Mouse (Mus musculus): ENCODE data around the gene Limch1. TPM values are rescaled to one million over a fixed set of nuclear protein-coding genes. Genes with fewer than 3 reads are reported as not detected.
A peak's percentile ranks its signal among the peaks of the same experiment; 100 is the strongest.

Gene Limch1
- 6.1 and 6.3 TPM in 2 replicates for polyA plus RNA-seq (2015; fragmentation: Nextera tagmentation; extraction: Ambion mirVana)

GRCm38 (mm10) chr5:66745390-66745995 lies at the start of gene Limch1:
Gene Limch1, plus strand, starts transcription at chr5:66745827.
- Histone ChIP-seq H3K27ac (replicated peaks) (no peak within 1 kb of the TSS), H3K4me3 (ENCODE audit: low read depth, low read length) (peak within 1 kb of the TSS; percentile 55), H3K4me2 (replicated peaks; ENCODE audit: low read depth) (peak within 1 kb of the TSS; percentile 95), H3K4me1 (replicated peaks; ENCODE audit: control insufficient read depth, insufficient read depth) (0 out of 2 replicates have a peak, but pooled peaks cover 2% of the 10 kb centered on the region), H3K27me3 (ENCODE audit: control insufficient read depth, insufficient read depth, low read length) (peaks cover 10% of the 10 kb centered on the region; the same call in 1 of the 2 replicates), H3K36me3 (ENCODE audit: control insufficient read depth, insufficient read depth, low read length) (no peaks in the 10 kb centered on the region), H3K9ac (ENCODE audit: low read length) (peak within 1 kb of the TSS; percentile 56), H3K9me3 (ENCODE audit: control insufficient read depth, low read length) (no peaks in the 10 kb centered on the region)
- DNase-seq (ENCODE audit: low spot score) (peak; percentile 67), ATAC-seq (ENCODE audit: low FRiP score, low TSS enrichment) (peak; percentile 72)
- WGBS = 1% methylated on average over 27 of the region's 50 CpGs
- TF ChIP-seq EP300 (optimal IDR thresholded peaks at IDR 0.05) (no peak), CTCF (IDR thresholded peaks at IDR 0.05; ENCODE audit: low read depth) (no peak)

GRCm38 (mm10) chr5:66697119-66697518 lies 48.5 kb upstream of the Limch1 start:
- Histone ChIP-seq H3K36me3 (ENCODE audit: control insufficient read depth, insufficient read depth, low read length) (no peaks in the 10 kb centered on the region), H3K4me3 (ENCODE audit: low read depth, low read length) (no peak overlapping the region), H3K4me2 (replicated peaks; ENCODE audit: low read depth) (no peak overlapping the region), H3K27me3 (ENCODE audit: control insufficient read depth, insufficient read depth, low read length) (no peaks in the 10 kb centered on the region), H3K27ac (replicated peaks) (no peak overlapping the region), H3K9me3 (ENCODE audit: control insufficient read depth, low read length) (no peaks in the 10 kb centered on the region), H3K9ac (ENCODE audit: low read length) (no peak overlapping the region), H3K4me1 (replicated peaks; ENCODE audit: control insufficient read depth, insufficient read depth) (no peaks in the 10 kb centered on the region)
- TF ChIP-seq CTCF (IDR thresholded peaks at IDR 0.05; ENCODE audit: low read depth) = peak; percentile 91
- no peak for TF ChIP-seq EP300 (optimal IDR thresholded peaks at IDR 0.05)
- ATAC-seq (ENCODE audit: low FRiP score, low TSS enrichment) = no peak
- peak; percentile 19 for DNase-seq (ENCODE audit: low spot score)

- TF ChIP-seq EP300 (optimal IDR thresholded peaks at IDR 0.05) (no peak), CTCF (IDR thresholded peaks at IDR 0.05; ENCODE audit: low read depth) (no peak)
- Histone ChIP-seq H3K4me3 (ENCODE audit: low read depth, low read length) (no peak overlapping the region), H3K9ac (ENCODE audit: low read length) (no peak overlapping the region), H3K27me3 (ENCODE audit: control insufficient read depth, insufficient read depth, low read length) (no peaks in the 10 kb centered on the region), H3K36me3 (ENCODE audit: control insufficient read depth, insufficient read depth, low read length) (no peaks in the 10 kb centered on the region), H3K4me1 (replicated peaks; ENCODE audit: control insufficient read depth, insufficient read depth) (no peaks in the 10 kb centered on the region), H3K27ac (replicated peaks) (no peak overlapping the region), H3K4me2 (replicated peaks; ENCODE audit: low read depth) (no peak overlapping the region), H3K9me3 (ENCODE audit: control insufficient read depth, low read length) (no peaks in the 10 kb centered on the region)
- DNase-seq (ENCODE audit: low spot score) (no peak), ATAC-seq (ENCODE audit: low FRiP score, low TSS enrichment) (no peak)
- whole genome bisulfite sequencing = 54% methylated on average over 6 of the region's 6 CpGs
These were observed 45.7 kb upstream of the Limch1 start for GRCm38 (mm10) chr5:66699911-66700310.

- no peak overlapping the region for H3K4me3 ChIP-seq (ENCODE audit: low read depth, low read length)
- TF ChIP-seq EP300 (optimal IDR thresholded peaks at IDR 0.05) (no peak), CTCF (IDR thresholded peaks at IDR 0.05; ENCODE audit: low read depth) (no peak)
- DNase-seq (ENCODE audit: low spot score) (no peak), ATAC-seq (ENCODE audit: low FRiP score, low TSS enrichment) (no peak)
- no peaks in the 10 kb centered on the region for H3K27me3 ChIP-seq (ENCODE audit: control insufficient read depth, insufficient read depth, low read length)
- H3K4me2 ChIP-seq (replicated peaks; ENCODE audit: low read depth) = no peak overlapping the region
- no peaks in the 10 kb centered on the region for H3K36me3 ChIP-seq (ENCODE audit: control insufficient read depth, insufficient read depth, low read length)
- no peaks in the 10 kb centered on the region for H3K4me1 ChIP-seq (replicated peaks; ENCODE audit: control insufficient read depth, insufficient read depth)
- no peaks in the 10 kb centered on the region for H3K9me3 ChIP-seq (ENCODE audit: control insufficient read depth, low read length)
- H3K27ac ChIP-seq (replicated peaks) = no peak overlapping the region
- H3K9ac ChIP-seq (ENCODE audit: low read length) = no peak overlapping the region
- WGBS = 86% methylated on average over 4 of the region's 4 CpGs
These were observed 43.7 kb upstream of the Limch1 start for GRCm38 (mm10) chr5:66701951-66702350.

- no peak overlapping the region for H3K4me3 ChIP-seq (ENCODE audit: low read depth, low read length)
- WGBS = 20% methylated on average over 10 of the region's 10 CpGs
- no peak for TF ChIP-seq EP300 (optimal IDR thresholded peaks at IDR 0.05)
- TF ChIP-seq CTCF (IDR thresholded peaks at IDR 0.05; ENCODE audit: low read depth) = peak; percentile 7; the same call in 1 of the 2 replicates
- H3K27ac ChIP-seq (replicated peaks) = no peak overlapping the region
- no peaks in the 10 kb centered on the region for H3K36me3 ChIP-seq (ENCODE audit: control insufficient read depth, insufficient read depth, low read length)
- H3K9ac ChIP-seq (ENCODE audit: low read length) = no peak overlapping the region
- no peaks in the 10 kb centered on the region for H3K27me3 ChIP-seq (ENCODE audit: control insufficient read depth, insufficient read depth, low read length)
- no peak overlapping the region for H3K4me2 ChIP-seq (replicated peaks; ENCODE audit: low read depth)
- peak; percentile 26; the same call in 1 of the 2 replicates for ATAC-seq (ENCODE audit: low FRiP score, low TSS enrichment)
- no peaks in the 10 kb centered on the region for H3K9me3 ChIP-seq (ENCODE audit: control insufficient read depth, low read length)
- peak; percentile 15 for DNase-seq (ENCODE audit: low spot score)
- no peaks in the 10 kb centered on the region for H3K4me1 ChIP-seq (replicated peaks; ENCODE audit: control insufficient read depth, insufficient read depth)
These were observed 42.2 kb upstream of the Limch1 start for GRCm38 (mm10) chr5:66703317-66704004.

GRCm38 (mm10) chr5:66707859-66708258 lies 37.8 kb upstream of the Limch1 start:
- no peak for TF ChIP-seq EP300 (optimal IDR thresholded peaks at IDR 0.05)
- TF ChIP-seq CTCF (IDR thresholded peaks at IDR 0.05; ENCODE audit: low read depth) = no peak
- DNase-seq (ENCODE audit: low spot score) (no peak), ATAC-seq (ENCODE audit: low FRiP score, low TSS enrichment) (no peak)
- Histone ChIP-seq H3K27me3 (ENCODE audit: control insufficient read depth, insufficient read depth, low read length) (no peaks in the 10 kb centered on the region), H3K36me3 (ENCODE audit: control insufficient read depth, insufficient read depth, low read length) (no peaks in the 10 kb centered on the region), H3K4me1 (replicated peaks; ENCODE audit: control insufficient read depth, insufficient read depth) (no peaks in the 10 kb centered on the region), H3K9ac (ENCODE audit: low read length) (no peak overlapping the region), H3K9me3 (ENCODE audit: control insufficient read depth, low read length) (no peaks in the 10 kb centered on the region), H3K27ac (replicated peaks) (no peak overlapping the region), H3K4me2 (replicated peaks; ENCODE audit: low read depth) (no peak overlapping the region), H3K4me3 (ENCODE audit: low read depth, low read length) (no peak overlapping the region)
- 59% methylated on average over 5 of the region's 5 CpGs for WGBS

Measured in stomach, postnatal 0 days (tissue).